Mouse (Mus musculus): Measurements from ENCODE around the gene Tcf3. TPM values are rescaled to one million over a fixed set of nuclear protein-coding genes. Genes with fewer than 3 reads are reported as not detected.

The Tcf3 gene
- polyA plus RNA-seq, 1 experiment: 67.5 TPM

DNA sequence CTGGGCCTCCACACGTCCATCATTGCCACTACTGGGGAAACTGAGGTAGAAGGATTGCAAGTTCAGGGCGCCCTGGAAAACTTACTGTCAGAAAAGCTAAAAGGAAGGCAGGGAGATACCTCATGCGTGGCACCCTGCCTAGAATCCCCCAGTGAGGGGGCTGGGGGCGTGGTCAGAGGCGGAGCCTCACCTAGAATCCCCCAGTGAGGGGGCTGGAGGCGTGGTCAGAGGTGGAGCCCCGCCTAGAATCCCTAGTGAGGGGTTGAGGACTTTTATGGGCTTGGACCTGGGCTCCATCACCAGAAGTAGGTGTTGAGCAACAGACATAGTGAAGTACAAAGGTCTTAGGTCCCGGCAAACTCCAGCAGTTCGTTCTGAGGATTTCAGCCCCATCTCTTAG, 2.8 kb upstream of the Tcf3 start:
- H3K4me3 ChIP-seq: no peak overlapping the region
- TF ChIP-seq POLR2AphosphoS2 (IDR thresholded peaks at IDR 0.05; ENCODE audit: insufficient read length, low read depth): no peak
- TF ChIP-seq CEBPB (IDR thresholded peaks at IDR 0.05; ENCODE audit: insufficient read depth, poor library complexity, severe bottlenecking): no peak
- TF ChIP-seq TCF3 (IDR thresholded peaks at IDR 0.05; ENCODE audit: insufficient read length, low read depth): no peak
- TF ChIP-seq SRF (IDR thresholded peaks at IDR 0.05; ENCODE audit: control insufficient read depth, insufficient read length, low read depth): no peak
- TF ChIP-seq MYOD1 (IDR thresholded peaks at IDR 0.05; ENCODE audit: control insufficient read depth in 1 of 3, insufficient read length in 2 of 3, low read depth in 2 of 3): no peak
- no peak for TF ChIP-seq MYOG (IDR thresholded peaks at IDR 0.05; ENCODE audit: control insufficient read depth in 1 of 3, insufficient read depth in 1 of 3, insufficient read length in 2 of 3, low read depth in 2 of 3)
- no peak for TF ChIP-seq TCF12 (IDR thresholded peaks at IDR 0.05; ENCODE audit: insufficient read depth, poor library complexity, severe bottlenecking)
- H3ac ChIP-seq (ENCODE audit: control insufficient read depth, insufficient read length): no peak overlapping the region
- peaks cover 21% of the 10 kb centered on the region for H3K79me2 ChIP-seq (ENCODE audit: control insufficient read depth, insufficient read depth)
- no peaks in the 10 kb centered on the region for H3K36me3 ChIP-seq (ENCODE audit: control insufficient read depth, insufficient read depth)
- H3K27me3 ChIP-seq (ENCODE audit: control insufficient read depth, insufficient read depth, insufficient read length): no peaks in the 10 kb centered on the region
- peak overlapping the region; percentile 53 for H3K4me2 ChIP-seq (ENCODE audit: low read depth)

DNA sequence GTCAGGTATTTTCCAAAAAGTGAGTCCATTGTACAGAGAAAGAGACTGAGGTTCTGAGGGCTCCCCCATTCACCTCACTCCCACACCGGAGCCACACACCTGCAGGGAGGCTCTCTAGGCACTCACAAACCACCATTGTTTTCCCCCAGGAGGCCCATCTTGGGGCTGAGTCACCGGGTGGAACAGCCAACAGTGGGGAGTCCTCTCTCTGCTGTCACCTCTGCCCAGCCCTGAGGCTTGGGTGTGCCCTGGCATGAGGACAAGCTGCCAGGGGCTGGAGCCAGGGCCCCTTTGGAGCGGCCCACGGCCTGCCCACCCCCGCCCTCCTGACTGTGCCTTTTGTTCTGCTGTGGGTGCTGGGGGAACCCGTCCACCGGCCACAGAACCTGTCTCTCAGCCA, 2.3 kb upstream of the Tcf3 start:
- peak overlapping the region; percentile 53 for H3K4me2 ChIP-seq (ENCODE audit: low read depth)
- H3ac ChIP-seq (ENCODE audit: control insufficient read depth, insufficient read length): no peak overlapping the region
- peaks cover 26% of the 10 kb centered on the region for H3K79me2 ChIP-seq (ENCODE audit: control insufficient read depth, insufficient read depth)
- H3K36me3 ChIP-seq (ENCODE audit: control insufficient read depth, insufficient read depth): no peaks in the 10 kb centered on the region
- peak in 1 of 3 experiments; percentile 28 for TF ChIP-seq MYOG (IDR thresholded peaks at IDR 0.05; ENCODE audit: control insufficient read depth in 1 of 3, insufficient read depth in 1 of 3, insufficient read length in 2 of 3, low read depth in 2 of 3)
- TF ChIP-seq MAX (IDR thresholded peaks at IDR 0.05; ENCODE audit: low read depth): no peak
- TF ChIP-seq SRF (IDR thresholded peaks at IDR 0.05; ENCODE audit: control insufficient read depth, insufficient read length, low read depth): no peak
- no peak overlapping the region for H3K4me3 ChIP-seq
- H3K27me3 ChIP-seq (ENCODE audit: control insufficient read depth, insufficient read depth, insufficient read length): no peaks in the 10 kb centered on the region

GRCm38 (mm10) chr10:80434823-80435222, 1.4 kb upstream of the Tcf3 start:
- H3K27me3 ChIP-seq (ENCODE audit: control insufficient read depth, insufficient read depth, insufficient read length): no peaks in the 10 kb centered on the region
- TF ChIP-seq POLR2A (IDR thresholded peaks at IDR 0.05; ENCODE audit: insufficient read length, low read depth): no peak
- TF ChIP-seq TCF12 (IDR thresholded peaks at IDR 0.05; ENCODE audit: insufficient read depth, poor library complexity, severe bottlenecking): no peak
- TF ChIP-seq MAX (IDR thresholded peaks at IDR 0.05; ENCODE audit: low read depth): no peak
- TF ChIP-seq POLR2AphosphoS2 (IDR thresholded peaks at IDR 0.05; ENCODE audit: insufficient read length, low read depth): no peak
- no peak for TF ChIP-seq CEBPB (IDR thresholded peaks at IDR 0.05; ENCODE audit: insufficient read depth, poor library complexity, severe bottlenecking)
- TF ChIP-seq SRF (IDR thresholded peaks at IDR 0.05; ENCODE audit: control insufficient read depth, insufficient read length, low read depth): no peak
- no peak for TF ChIP-seq USF1 (IDR thresholded peaks at IDR 0.05; ENCODE audit: low read depth)
- no peak for TF ChIP-seq MYOG (IDR thresholded peaks at IDR 0.05; ENCODE audit: control insufficient read depth in 1 of 3, insufficient read depth in 1 of 3, insufficient read length in 2 of 3, low read depth in 2 of 3)
- TF ChIP-seq REST (IDR thresholded peaks at IDR 0.05; ENCODE audit: insufficient read depth, insufficient read length): no peak
- no peak for TF ChIP-seq E2F4 (IDR thresholded peaks at IDR 0.05; ENCODE audit: insufficient read depth)
- no peak for TF ChIP-seq MYOD1 (IDR thresholded peaks at IDR 0.05; ENCODE audit: control insufficient read depth in 1 of 3, insufficient read length in 2 of 3, low read depth in 2 of 3)
- no peak for TF ChIP-seq TCF3 (IDR thresholded peaks at IDR 0.05; ENCODE audit: insufficient read length, low read depth)
- H3K4me2 ChIP-seq (ENCODE audit: low read depth): no peak overlapping the region

GRCm38 (mm10) chr10:80434233-80434592, 766 bp upstream of the Tcf3 start:
- peak overlapping the region; percentile 70 for H3K4me3 ChIP-seq

More at GRCm38 (mm10) chr10:80434823-80435222, 1.4 kb upstream of the Tcf3 start:
- peaks cover 26% of the 10 kb centered on the region for H3K79me2 ChIP-seq (ENCODE audit: control insufficient read depth, insufficient read depth)
- H3ac ChIP-seq (ENCODE audit: control insufficient read depth, insufficient read length): no peak overlapping the region
- H3K36me3 ChIP-seq (ENCODE audit: control insufficient read depth, insufficient read depth): no peaks in the 10 kb centered on the region
- H3K4me3 ChIP-seq: peak overlapping the region; percentile 70

DNA sequence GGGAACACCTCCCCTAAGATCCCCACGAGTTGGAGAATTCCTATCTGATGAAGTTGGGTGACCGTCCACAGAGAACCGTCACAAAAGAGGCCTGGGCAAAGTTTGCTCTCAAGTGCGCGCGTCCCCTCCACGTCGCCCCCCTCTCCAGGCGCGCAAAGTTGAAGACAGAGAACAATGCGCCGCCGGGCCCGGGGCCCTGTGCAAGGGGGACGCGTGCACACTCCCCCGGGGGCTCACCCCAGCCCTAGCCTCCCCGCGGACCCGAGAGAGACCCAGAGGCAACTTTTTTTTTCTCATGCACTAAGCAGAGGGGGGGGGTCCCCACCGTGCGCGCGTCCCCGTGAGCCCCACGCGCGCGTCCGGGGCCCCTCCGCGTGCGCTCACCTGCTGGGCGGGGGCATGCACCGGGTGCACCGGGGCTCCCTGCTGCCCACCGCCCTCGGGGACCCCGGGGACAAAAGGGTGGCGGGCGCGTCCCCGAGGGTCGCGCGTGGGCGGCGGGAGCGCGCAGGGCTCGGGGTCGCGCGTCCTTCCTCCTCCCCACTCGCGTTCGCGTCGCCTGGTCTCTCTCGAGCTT, 423 bp downstream of the Tcf3 start:
- TF ChIP-seq MAX (IDR thresholded peaks at IDR 0.05; ENCODE audit: low read depth): no peak
- no peak for TF ChIP-seq USF1 (IDR thresholded peaks at IDR 0.05; ENCODE audit: low read depth)
- TF ChIP-seq SRF (IDR thresholded peaks at IDR 0.05; ENCODE audit: control insufficient read depth, insufficient read length, low read depth): no peak
- no peak for TF ChIP-seq POLR2AphosphoS2 (IDR thresholded peaks at IDR 0.05; ENCODE audit: insufficient read length, low read depth)
- TF ChIP-seq MYOD1 (IDR thresholded peaks at IDR 0.05; ENCODE audit: control insufficient read depth in 1 of 3, insufficient read length in 2 of 3, low read depth in 2 of 3): no peak
- Histone ChIP-seq H3K36me3 (ENCODE audit: control insufficient read depth, insufficient read depth) (peaks cover 7% of the 10 kb centered on the region), H3K4me3 (peak overlapping the region; percentile 70), H3K4me2 (ENCODE audit: low read depth) (peak overlapping the region; percentile 97), H3K79me2 (ENCODE audit: control insufficient read depth, insufficient read depth) (peaks cover 32% of the 10 kb centered on the region), H3K27me3 (ENCODE audit: control insufficient read depth, insufficient read depth, insufficient read length) (no peaks in the 10 kb centered on the region), H3ac (ENCODE audit: control insufficient read depth, insufficient read length) (peak overlapping the region; percentile 78)

More at GRCm38 (mm10) chr10:80434233-80434592, 766 bp upstream of the Tcf3 start:
- no peak overlapping the region for H3ac ChIP-seq (ENCODE audit: control insufficient read depth, insufficient read length)
- peak overlapping the region; percentile 30 for H3K4me2 ChIP-seq (ENCODE audit: low read depth)
- peaks cover 32% of the 10 kb centered on the region for H3K79me2 ChIP-seq (ENCODE audit: control insufficient read depth, insufficient read depth)
- TF ChIP-seq POLR2AphosphoS2 (IDR thresholded peaks at IDR 0.05; ENCODE audit: insufficient read length, low read depth) (no peak), MAX (IDR thresholded peaks at IDR 0.05; ENCODE audit: low read depth) (no peak)
- no peaks in the 10 kb centered on the region for H3K27me3 ChIP-seq (ENCODE audit: control insufficient read depth, insufficient read depth, insufficient read length)
- no peaks in the 10 kb centered on the region for H3K36me3 ChIP-seq (ENCODE audit: control insufficient read depth, insufficient read depth)
